Mouse (Mus musculus) heart, adult 2 months (tissue): Measurements from ENCODE around the gene Fgfr2. TPM values are rescaled to one million over a fixed set of nuclear protein-coding genes. Genes with fewer than 3 reads are reported as not detected.

ENCODE experiments used
- DNase-seq, 2 experiments: peaks; one replicate each; pipeline ENCODE4 v3.0.0; 2021
- H3K27ac ChIP-seq: fragments of 200-600 bp; 2 replicates; pipeline ENCODE4 v1.8.1; 2022
- H3K27me3 ChIP-seq: fragments of 200-500 bp; 2 replicates; pipeline ENCODE4 v1.6.1; 2012; ENCODE audit warnings: mild to moderate bottlenecking, low read length, inconsistent platforms, mixed read lengths; ENCODE audit not compliant: control insufficient read depth, insufficient read depth
- H3K36me3 ChIP-seq: fragments of 200-500 bp; 2 replicates; pipeline ENCODE4 v1.6.1; 2012; ENCODE audit warnings: low read length, inconsistent platforms; ENCODE audit not compliant: control insufficient read depth, insufficient read depth
- H3K4me1 ChIP-seq: fragments of 200-500 bp; 2 replicates; pipeline ENCODE4 v1.6.1; 2011; ENCODE audit warnings: low read length; ENCODE audit not compliant: control insufficient read depth, insufficient read depth
- H3K4me3 ChIP-seq: fragments of 200-600 bp; 2 replicates; pipeline ENCODE4 v1.8.1; 2022
- H3K79me2 ChIP-seq: fragments of 200-500 bp; replicated peaks from 2 replicates; pipeline ENCODE4 v1.6.1; 2012; ENCODE audit warnings: mild to moderate bottlenecking, inconsistent platforms, low read length, moderate library complexity, mixed read lengths; ENCODE audit not compliant: control insufficient read depth, insufficient read depth
- H3K9ac ChIP-seq: fragments of 200-500 bp; 2 replicates; pipeline ENCODE4 v1.6.1; 2012; ENCODE audit warnings: low read depth, mild to moderate bottlenecking, control low read depth, inconsistent platforms, low read length, mixed read lengths
- CTCF ChIP-seq: fragments of 200-600 bp; IDR thresholded peaks from 2 replicates; pipeline ENCODE4 v1.8.1; 2022; ENCODE audit warnings: antibody characterized with exemption, mild to moderate bottlenecking, moderate library complexity
- EP300 ChIP-seq: fragments of 200-500 bp; IDR thresholded peaks from 2 replicates; pipeline ENCODE4 v1.6.1; 2011; ENCODE audit warnings: low read depth, low read length, control low read depth; ENCODE audit not compliant: insufficient read depth
- POLR2A ChIP-seq: fragments of 200-500 bp; IDR thresholded peaks from 2 replicates; pipeline ENCODE4 v1.6.1; 2011; ENCODE audit warnings: mild to moderate bottlenecking, low read depth, low read length, control low read depth; ENCODE audit not compliant: insufficient read depth
- WGBS: fragments of 180-500 bp; shearing (Covaris S2); methylation state at CpG from one replicate; pipeline ENCODE4 v1.1.7; 2018; 5-methylcytosine and 5-hydroxymethylcytosine counted together
- intact Hi-C: fragments of 180-260 bp; cut with DNase I; formaldehyde crosslinking; loops from one replicate; pipeline ENCODE4 v1.15.1; 2025
- polyA plus RNA-seq: library from polyadenylated mRNA; depleted of rRNA; stranded (reverse); fragments of >200 nt; gene quantifications from 2 replicates; pipeline ENCODE4 v1.2.3, GENCODE M21; 2012
- total RNA-seq, 2 experiments: library from RNA; stranded (reverse); gene quantifications; 2 replicates each; pipeline ENCODE4 v1.2.3; 2021

Fgfr2 gene
- total and polyA plus RNA-seq, 3 experiments, result 1.1 to 2.0 (median 1.3) TPM

GRCm38 (mm10) chr7:132171716-132172115 is 951.4 kb downstream of the Fgfr2 start:
- Histone ChIP-seq H3K4me3 (no peak overlapping the region), H3K27ac (no peak overlapping the region), H3K4me1 (no peaks in the 10 kb centered on the region), H3K36me3 (no peaks in the 10 kb centered on the region), H3K9ac (no peak overlapping the region), H3K27me3 (0 out of 2 replicates have a peak, but pooled peaks cover 2% of the 10 kb centered on the region), H3K79me2 (no peaks in the 10 kb centered on the region)
- TF ChIP-seq CTCF (no peak), EP300 (no peak), POLR2A (no peak)
- intact Hi-C loops, result no loop called here
- WGBS, result 49% methylated on average over 5 of the region's 5 CpGs
- DNase-seq, result no peak

DNA sequence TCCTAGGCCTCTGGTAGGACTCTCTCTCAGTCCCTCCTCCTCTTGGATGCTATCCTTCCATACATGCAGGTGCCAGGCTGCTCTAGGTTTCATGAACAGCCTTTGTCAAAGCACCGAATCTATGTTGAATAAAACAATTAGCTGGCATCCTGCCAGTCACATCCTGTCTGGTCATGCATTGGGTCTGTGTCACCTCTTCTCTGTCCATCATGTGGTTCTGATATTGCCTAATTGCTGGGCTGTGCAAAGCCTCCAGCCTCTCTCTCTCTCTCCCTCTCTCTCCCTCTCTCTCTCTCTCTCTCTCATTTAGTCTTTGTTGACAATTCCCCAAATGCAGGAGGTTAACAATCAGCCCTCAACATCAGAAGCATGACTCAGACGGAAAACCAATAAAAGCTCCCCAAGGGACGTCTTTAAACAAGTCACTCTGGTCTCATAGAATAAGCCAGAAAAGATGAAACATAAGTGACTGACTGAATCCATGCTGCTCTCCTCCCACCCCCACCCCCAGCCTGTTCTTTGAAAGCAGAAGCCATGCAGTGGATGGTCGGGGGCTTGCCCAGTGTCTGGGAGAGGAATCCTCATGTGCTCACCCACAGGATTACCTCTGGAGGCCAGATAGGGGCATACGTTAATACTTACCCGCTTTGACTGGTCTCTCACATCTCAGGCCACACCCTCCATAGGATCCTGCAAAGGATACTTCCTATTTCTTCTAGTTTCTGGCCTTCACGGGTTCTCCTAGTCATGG is 953.6 kb downstream of the Fgfr2 start:
- Histone ChIP-seq H3K27ac (no peak overlapping the region), H3K79me2 (no peaks in the 10 kb centered on the region), H3K9ac (no peak overlapping the region), H3K4me3 (no peak overlapping the region), H3K4me1 (no peaks in the 10 kb centered on the region), H3K27me3 (0 out of 2 replicates have a peak, but pooled peaks cover 2% of the 10 kb centered on the region), H3K36me3 (no peaks in the 10 kb centered on the region)
- WGBS, result 51% methylated on average over 7 of the region's 7 CpGs
- intact Hi-C loops, result no loop called here
- DNase-seq, result no peak
- TF ChIP-seq EP300, result no peak

GRCm38 (mm10) chr7:132167239-132167638 is 955.9 kb downstream of the Fgfr2 start:
- TF ChIP-seq POLR2A, result no peak
- no peak for TF ChIP-seq EP300
- no peak for TF ChIP-seq CTCF
- H3K27ac ChIP-seq, result no peak overlapping the region
- H3K9ac ChIP-seq, result no peak overlapping the region
- DNase-seq, result no peak
- intact Hi-C loops, result no loop called here
- 0 out of 2 replicates have a peak, but pooled peaks cover 2% of the 10 kb centered on the region for H3K27me3 ChIP-seq
- H3K36me3 ChIP-seq, result no peaks in the 10 kb centered on the region
- WGBS, result 65% methylated on average over 4 of the region's 4 CpGs
- H3K79me2 ChIP-seq, result no peaks in the 10 kb centered on the region
- H3K4me3 ChIP-seq, result no peak overlapping the region
- H3K4me1 ChIP-seq, result no peaks in the 10 kb centered on the region

GRCm38 (mm10) chr7:132162254-132162653 is 960.9 kb downstream of the Fgfr2 start:
- intact Hi-C loops, result no loop called here
- Histone ChIP-seq H3K27ac (no peak overlapping the region), H3K36me3 (no peaks in the 10 kb centered on the region), H3K4me1 (no peaks in the 10 kb centered on the region), H3K9ac (no peak overlapping the region), H3K4me3 (no peak overlapping the region), H3K27me3 (no peaks in the 10 kb centered on the region), H3K79me2 (no peaks in the 10 kb centered on the region)
- no peak for DNase-seq
- TF ChIP-seq CTCF, result no peak
- TF ChIP-seq POLR2A, result no peak
- TF ChIP-seq EP300, result no peak
- WGBS, result 78% methylated on average over 3 of the region's 3 CpGs

GRCm38 (mm10) chr7:132158321-132159025 is 964.7 kb downstream of the Fgfr2 start:
- Histone ChIP-seq H3K4me1 (no peaks in the 10 kb centered on the region), H3K36me3 (no peaks in the 10 kb centered on the region), H3K27me3 (peaks cover 3% of the 10 kb centered on the region; the same call in 1 of the 2 replicates), H3K4me3 (no peak overlapping the region), H3K27ac (no peak overlapping the region), H3K9ac (no peak overlapping the region), H3K79me2 (no peaks in the 10 kb centered on the region)
- intact Hi-C loops, result no loop called here
- no peak for DNase-seq
- TF ChIP-seq EP300 (no peak), POLR2A (no peak), CTCF (no peak)
- 85% methylated on average over 9 of the region's 9 CpGs for WGBS

DNA sequence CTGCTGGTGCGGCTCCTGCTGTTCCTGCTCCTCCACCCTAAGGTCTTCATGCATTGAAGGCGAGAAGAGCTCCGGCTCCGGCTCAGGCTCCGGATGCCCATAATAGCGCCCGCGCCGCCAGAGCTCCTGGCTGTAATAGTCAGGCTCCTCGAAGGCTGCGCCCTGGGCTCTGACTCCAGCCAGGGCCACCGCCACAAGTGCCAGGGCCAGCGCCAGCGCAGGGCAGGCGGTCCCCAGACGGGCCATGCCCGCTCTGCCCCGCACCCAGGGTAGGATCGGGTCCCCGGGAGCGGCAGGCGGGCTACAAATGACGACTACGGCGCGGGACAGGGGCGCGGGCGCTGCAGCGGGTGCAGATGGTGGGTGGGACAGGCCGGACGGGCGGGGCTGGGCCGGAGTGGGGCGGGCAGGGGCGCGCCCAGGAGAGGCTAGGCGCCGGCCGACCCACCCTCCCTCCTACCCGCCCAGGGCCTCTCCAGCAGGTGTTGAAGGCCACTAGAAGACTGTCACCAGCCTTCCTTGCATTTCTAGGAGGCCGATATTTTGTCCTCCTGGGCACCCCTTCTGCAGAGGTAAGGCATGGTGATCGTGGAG is 968.7 kb downstream of the Fgfr2 start, which contains the start of gene Cpxm2:
Gene Cpxm2 (minus strand): TSS at position 372 of the 594 bp plus-strand sequence.
- 5% methylated on average over 43 of the region's 43 CpGs for WGBS
- Histone ChIP-seq H3K9ac (peak within 1 kb of the TSS; percentile 31; the same call in 1 of the 2 replicates), H3K4me1 (no peaks in the 10 kb centered on the region), H3K79me2 (no peaks in the 10 kb centered on the region), H3K36me3 (no peaks in the 10 kb centered on the region), H3K27ac (no peak within 1 kb of the TSS), H3K27me3 (peaks cover 5% of the 10 kb centered on the region; the same call in 1 of the 2 replicates), H3K4me3 (0 out of 2 replicates have a peak within 1 kb of the TSS, but pooled peaks have one; percentile 14)
- intact Hi-C loops, result no loop called here
- no peak for TF ChIP-seq POLR2A
- TF ChIP-seq CTCF, result no peak
- no peak for TF ChIP-seq EP300
- peak in 1 of 2 experiments; percentile 21 for DNase-seq
